In the genomic region with DNA sequence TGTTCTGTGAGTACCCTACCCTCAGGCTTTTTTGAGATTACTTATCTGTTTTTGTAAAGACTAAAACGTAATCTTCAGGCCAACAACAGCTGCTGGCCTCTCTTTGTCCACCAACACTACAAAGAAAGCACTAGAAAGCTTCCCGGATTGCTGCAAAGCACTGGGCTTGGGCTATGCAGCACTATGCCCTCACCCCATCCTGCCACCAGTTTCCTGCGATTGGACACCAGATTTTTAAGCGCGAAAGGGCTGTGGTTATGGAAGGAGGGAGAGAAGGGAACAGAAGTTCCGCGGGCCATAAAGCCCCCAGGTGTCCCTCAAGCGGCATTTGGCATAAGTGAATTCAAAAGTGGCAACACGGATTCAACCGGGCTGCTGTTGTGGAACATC, we compare ENCODE assay signal across 8 mouse cellular contexts. TPM values are rescaled to one million over a fixed set of nuclear protein-coding genes. Genes with fewer than 3 reads are reported as not detected.
DNase-seq lines count a peak whose midpoint lies in the region; ATAC-seq and TF ChIP-seq lines count a peak whose summit lies in the region.

No protein-coding gene starts in this region.

- no peaks in the 10 kb centered on the region for H3K9me3 ChIP-seq in hindbrain, embryonic 12.5 days (replicated peaks)
- no peaks in the 10 kb centered on the region for H3K9me3 ChIP-seq in liver, embryonic 15.5 days (replicated peaks)
- no peaks in the 10 kb centered on the region for H3K9me3 ChIP-seq in stomach, embryonic 15.5 days

- peak; percentile 24; the same call in 1 of the 2 replicates for ATAC-seq in hindbrain, embryonic 12.5 days (ENCODE audit: low FRiP score)
- ATAC-seq in liver, embryonic 15.5 days (ENCODE audit: insufficient read depth): no peak
- no peak for ATAC-seq in stomach, embryonic 15.5 days (ENCODE audit: insufficient read depth, low FRiP score, low read depth)

- H3K4me3 ChIP-seq in lung, adult 2 months (replicated peaks; ENCODE audit: extremely low read depth, low read depth, low read length): peak overlapping the region; percentile 97
- peak overlapping the region; percentile 87 for H3K4me3 ChIP-seq in hindbrain, embryonic 12.5 days
- H3K4me3 ChIP-seq in liver, embryonic 15.5 days (replicated peaks): peak overlapping the region; percentile 71
- H3K4me3 ChIP-seq in stomach, embryonic 15.5 days (replicated peaks): peak overlapping the region; percentile 86

- peak overlapping the region; percentile 98 for H3K27ac ChIP-seq in hindbrain, embryonic 12.5 days
- peak overlapping the region; percentile 70; the same call in 1 of the 2 replicates for H3K27ac ChIP-seq in liver, embryonic 15.5 days (replicated peaks)
- H3K27ac ChIP-seq in stomach, embryonic 15.5 days: peak overlapping the region; percentile 97

- TF ChIP-seq CTCF in lung, adult 2 months (IDR thresholded peaks at IDR 0.05; ENCODE audit: insufficient read depth, low read length): no peak

- H3K4me1 ChIP-seq in lung, adult 2 months (ENCODE audit: control insufficient read depth, insufficient read depth, low read length): peaks cover 3% of the 10 kb centered on the region; the same call in 1 of the 2 replicates
- H3K4me1 ChIP-seq in hindbrain, embryonic 12.5 days: peaks cover 12% of the 10 kb centered on the region
- peaks cover 23% of the 10 kb centered on the region for H3K4me1 ChIP-seq in liver, embryonic 15.5 days (replicated peaks)
- 0 out of 2 replicates have a peak, but pooled peaks cover 4% of the 10 kb centered on the region for H3K4me1 ChIP-seq in stomach, embryonic 15.5 days

- H3K27me3 ChIP-seq in hindbrain, embryonic 12.5 days: no peaks in the 10 kb centered on the region
- H3K27me3 ChIP-seq in liver, embryonic 15.5 days: 0 out of 2 replicates have a peak, but pooled peaks cover 6% of the 10 kb centered on the region
- no peaks in the 10 kb centered on the region for H3K27me3 ChIP-seq in stomach, embryonic 15.5 days (replicated peaks)

- peaks cover 33% of the 10 kb centered on the region for H3K36me3 ChIP-seq in hindbrain, embryonic 12.5 days
- peaks cover 23% of the 10 kb centered on the region for H3K36me3 ChIP-seq in liver, embryonic 15.5 days (replicated peaks)
- H3K36me3 ChIP-seq in stomach, embryonic 15.5 days: peaks cover 16% of the 10 kb centered on the region

- H3K4me2 ChIP-seq in hindbrain, embryonic 12.5 days (replicated peaks): peak overlapping the region; percentile 67
- peak overlapping the region; percentile 82 for H3K4me2 ChIP-seq in liver, embryonic 15.5 days
- H3K4me2 ChIP-seq in stomach, embryonic 15.5 days: peak overlapping the region; percentile 69

- peak; percentile 12 for DNase-seq in lung, adult 2 months
- no peak for DNase-seq in lung, postnatal 25 days (ENCODE audit: low spot score)
- DNase-seq in ZHBTc4 (ENCODE audit: low read depth, low spot score): peak; percentile 47
- DNase-seq in embryo, embryonic 11.5 days (ENCODE audit: low read depth, low spot score): peak; percentile 46
- DNase-seq in testis, postnatal 10 days (ENCODE audit: low spot score): no peak

- no peak for TF ChIP-seq POLR2A in lung, adult 2 months (IDR thresholded peaks at IDR 0.05; ENCODE audit: borderline replicate concordance, extremely low read depth, low read depth, low read length)

- WGBS in lung, adult 2 months: 1% methylated on average over 10 of the region's 10 CpGs
- WGBS in hindbrain, embryonic 12.5 days: 0% methylated on average over 10 of the region's 10 CpGs
- whole genome bisulfite sequencing in liver, embryonic 15.5 days (ENCODE audit: insufficient replicate concordance): 0% methylated on average over 10 of the region's 10 CpGs
- WGBS in stomach, embryonic 15.5 days: 0% methylated on average over 10 of the region's 10 CpGs

- H3K9ac ChIP-seq in hindbrain, embryonic 12.5 days: peak overlapping the region; percentile 91
- peak overlapping the region; percentile 64; the same call in 1 of the 2 replicates for H3K9ac ChIP-seq in liver, embryonic 15.5 days
- peak overlapping the region; percentile 90 for H3K9ac ChIP-seq in stomach, embryonic 15.5 days

RNA-seq across cellular contexts. Expression of a gene that starts 0.8 kb away (rescaled TPM):
- 3.2 and 4.4 TPM in 2 replicates for polyA plus RNA-seq in lung, adult 2 months (2012; rRNA removed)
- polyA plus RNA-seq in hindbrain, embryonic 12.5 days (2016; fragmentation: Nextera tagmentation; extraction: Ambion mirVana): 16.3 and 18.9 TPM in 2 replicates
- polyA plus RNA-seq in liver, embryonic 15.5 days (2015; fragmentation: Nextera tagmentation; extraction: Ambion mirVana): 1.4 and 1.5 TPM in 2 replicates
- 8.2 and 9.4 TPM in 2 replicates for polyA plus RNA-seq in stomach, embryonic 15.5 days (2015; fragmentation: Nextera tagmentation; extraction: Ambion mirVana)

RNA-seq across cellular contexts. Expression of a gene that starts 44.4 kb away (rescaled TPM):
- 6.0 and 7.1 TPM in 2 replicates for polyA plus RNA-seq in lung, adult 2 months (2012; rRNA removed)
- 13.9 and 14.3 TPM in 2 replicates for polyA plus RNA-seq in hindbrain, embryonic 12.5 days (2016; fragmentation: Nextera tagmentation; extraction: Ambion mirVana)
- 0.21 and 0.22 TPM in 2 replicates for polyA plus RNA-seq in liver, embryonic 15.5 days (2015; fragmentation: Nextera tagmentation; extraction: Ambion mirVana)
- 3.5 and 3.8 TPM in 2 replicates for polyA plus RNA-seq in stomach, embryonic 15.5 days (2015; fragmentation: Nextera tagmentation; extraction: Ambion mirVana)

RNA-seq across cellular contexts. Expression of a gene that starts 56.2 kb away (rescaled TPM):
- polyA plus RNA-seq in lung, adult 2 months (2012; rRNA removed): 22.3 and 24.6 TPM in 2 replicates
- 1.9 and 2.3 TPM in 2 replicates for polyA plus RNA-seq in hindbrain, embryonic 12.5 days (2016; fragmentation: Nextera tagmentation; extraction: Ambion mirVana)
- 23.4 and 23.6 TPM in 2 replicates for polyA plus RNA-seq in liver, embryonic 15.5 days (2015; fragmentation: Nextera tagmentation; extraction: Ambion mirVana)
- 10.2 and 12.1 TPM in 2 replicates for polyA plus RNA-seq in stomach, embryonic 15.5 days (2015; fragmentation: Nextera tagmentation; extraction: Ambion mirVana)

Comparison
In these comparisons a context has a peak if more than half of its experiments do, and no peak if none do; other contexts are left out.
1. DNase-seq: peak in lung, adult 2 months (single experiment), ZHBTc4 (single experiment) and embryo, embryonic 11.5 days (single experiment); none in lung, postnatal 25 days (single experiment) and testis, postnatal 10 days (single experiment).
2. Peak in every context shown above with its lines, with median percentiles within 50 percentile points of each other: H3K4me3 ChIP-seq, H3K27ac ChIP-seq, H3K4me2 ChIP-seq and H3K9ac ChIP-seq.